Mouse (Mus musculus) frontal cortex, adult 2 months (tissue): ENCODE measurements around the gene Cited4. TPM values are rescaled to one million over a fixed set of nuclear protein-coding genes. Genes with fewer than 3 reads are reported as not detected.

ENCODE experiments used
- DNase-seq, 2 experiments: peaks; one replicate each; pipeline ENCODE4 v3.0.0; 2022; ENCODE audit warnings: low spot score in 1 of 2; ENCODE audit errors: extremely low spot score in 1 of 2
- polyA plus RNA-seq: library from polyadenylated mRNA; depleted of rRNA; stranded (reverse); fragments of >200 nt; gene quantifications from 2 replicates; pipeline ENCODE4 v1.2.3, GENCODE M21; 2012; rRNA removed

The Cited4 gene
- 9.2 and 14.8 TPM in 2 replicates for polyA plus RNA-seq

GRCm38 (mm10) chr4:120666358-120667024 is at the start of gene Cited4:
Cited4 (plus strand) TSS chr4:120666572.
- DNase-seq, result peak; percentile 76 to 88

DNA sequence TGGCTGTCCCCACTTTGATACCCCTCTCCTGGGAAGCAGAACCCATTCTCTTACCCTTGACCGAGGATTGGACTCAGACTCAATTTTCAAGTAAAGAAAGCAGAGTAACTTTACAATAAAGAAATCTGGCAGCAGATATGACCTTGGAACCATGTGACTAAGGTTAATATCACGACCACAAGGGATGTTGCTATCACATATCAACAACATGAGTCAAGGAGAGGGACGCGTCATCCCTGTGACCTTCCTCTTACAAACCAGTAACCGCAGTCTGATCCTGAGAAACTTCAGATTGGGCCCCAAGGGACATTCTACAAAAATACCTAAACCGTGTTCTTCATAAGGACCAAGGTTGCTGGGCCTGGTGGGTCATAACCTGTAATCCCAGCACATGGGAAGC is 38.6 kb upstream of the Cited4 start:
- DNase-seq, result no peak

GRCm38 (mm10) chr4:120630218-120630931 is 36.0 kb upstream of the Cited4 start:
- DNase-seq, result no peak

DNA sequence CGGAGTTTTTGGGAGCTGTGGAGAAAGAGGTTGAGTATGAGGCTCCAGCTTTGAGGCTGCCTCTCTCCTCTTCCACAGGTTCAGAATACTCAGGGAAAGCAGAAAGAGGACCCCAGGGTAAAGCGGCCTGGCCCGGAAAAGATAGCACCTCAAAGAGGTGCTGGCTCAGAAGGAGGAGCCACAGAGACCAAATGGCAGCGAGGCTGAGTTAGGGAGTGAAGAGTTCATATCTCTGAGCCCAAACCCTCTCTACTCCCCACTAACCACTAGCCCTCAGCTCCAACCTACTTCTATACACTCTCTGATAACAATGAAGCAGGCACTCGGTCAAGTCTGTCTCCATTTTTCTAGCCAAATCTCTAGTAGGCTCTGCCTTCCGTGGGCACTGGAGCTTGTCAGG is 34.5 kb upstream of the Cited4 start:
- no peak for DNase-seq

DNA sequence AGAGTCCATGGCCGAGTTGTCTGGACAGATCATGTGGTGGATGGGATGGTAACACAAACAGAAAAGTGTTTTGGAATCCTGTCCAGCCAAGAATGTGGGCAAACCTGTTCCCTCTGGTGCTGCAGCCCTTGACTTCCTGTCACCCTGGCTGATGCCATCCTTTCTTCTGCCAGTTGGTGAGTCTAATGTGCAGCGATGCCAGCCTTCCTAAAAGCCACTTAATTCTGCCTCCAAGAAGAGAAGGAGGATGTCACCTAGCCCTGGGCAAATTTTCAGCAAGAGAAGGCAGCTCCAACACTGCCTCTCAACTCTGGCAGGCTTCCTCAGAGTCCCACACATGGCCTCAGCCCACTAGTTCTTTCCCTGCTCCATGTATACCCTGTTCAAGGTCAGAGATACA is 31.0 kb upstream of the Cited4 start:
- DNase-seq, result no peak

DNA sequence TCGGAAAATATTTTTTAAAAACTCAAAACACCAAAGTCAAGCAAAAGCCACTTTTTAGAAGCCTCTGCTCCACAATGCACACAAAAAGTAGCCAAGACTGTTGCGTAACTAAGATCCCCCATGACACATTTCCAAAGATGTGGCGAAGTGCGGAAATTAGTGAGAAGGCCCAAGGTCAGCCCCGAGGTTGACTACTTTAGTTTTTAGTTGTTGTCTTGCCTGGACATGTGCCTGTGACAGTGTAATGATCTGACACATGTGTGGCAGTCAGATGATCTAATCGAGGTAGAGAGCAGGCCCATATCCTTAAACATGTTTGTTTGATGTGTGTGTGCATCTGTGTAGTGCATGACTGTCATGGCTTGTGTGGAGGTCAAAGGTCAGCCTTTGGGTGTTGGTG is 24.4 kb upstream of the Cited4 start:
- DNase-seq, result no peak

DNA sequence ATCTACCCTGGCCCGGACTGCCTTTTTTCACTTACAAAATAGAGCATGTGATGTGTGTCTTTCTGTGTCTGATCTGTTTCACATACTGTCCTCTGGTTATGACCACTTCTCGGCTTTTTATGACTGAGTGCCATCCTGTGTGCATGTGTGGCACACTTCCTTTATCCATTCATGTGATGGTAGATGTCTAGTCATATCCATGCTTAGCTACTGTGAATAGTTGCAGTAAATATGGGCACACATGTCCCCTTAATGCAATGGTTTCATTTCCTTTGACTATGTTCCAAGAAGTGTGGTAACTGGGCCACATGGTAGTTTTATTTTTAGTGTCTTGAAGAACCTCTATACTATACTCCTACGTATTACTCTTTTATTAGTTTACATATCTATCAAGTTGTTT is 22.5 kb upstream of the Cited4 start:
- no peak for DNase-seq

- peak in 1 of 2 experiments; percentile 52 for DNase-seq
Measured at GRCm38 (mm10) chr4:120649369-120650207, 16.8 kb upstream of the Cited4 start.

DNA sequence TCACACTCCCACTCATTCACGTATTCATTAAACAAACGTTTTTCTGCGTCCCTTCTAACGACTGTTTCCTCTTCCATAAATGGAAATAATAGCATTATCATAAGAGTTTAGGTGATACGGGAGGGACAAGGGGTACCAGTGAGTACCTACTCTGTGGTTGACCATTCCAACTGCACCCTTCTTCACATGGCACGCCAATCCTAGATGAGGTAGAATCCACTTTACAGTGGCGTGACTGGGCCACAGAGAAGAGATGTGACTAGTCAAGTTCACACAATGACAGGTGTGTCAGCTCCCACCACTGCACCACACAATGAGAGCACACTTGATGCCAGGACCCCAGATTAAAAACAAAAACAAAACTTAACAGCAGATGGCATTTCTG is 16.2 kb upstream of the Cited4 start:
- no peak for DNase-seq

GRCm38 (mm10) chr4:120655898-120656297 is 10.5 kb upstream of the Cited4 start:
- no peak for DNase-seq

GRCm38 (mm10) chr4:120660485-120660884 is 5.9 kb upstream of the Cited4 start:
- peak; percentile 84 to 85 for DNase-seq

DNA sequence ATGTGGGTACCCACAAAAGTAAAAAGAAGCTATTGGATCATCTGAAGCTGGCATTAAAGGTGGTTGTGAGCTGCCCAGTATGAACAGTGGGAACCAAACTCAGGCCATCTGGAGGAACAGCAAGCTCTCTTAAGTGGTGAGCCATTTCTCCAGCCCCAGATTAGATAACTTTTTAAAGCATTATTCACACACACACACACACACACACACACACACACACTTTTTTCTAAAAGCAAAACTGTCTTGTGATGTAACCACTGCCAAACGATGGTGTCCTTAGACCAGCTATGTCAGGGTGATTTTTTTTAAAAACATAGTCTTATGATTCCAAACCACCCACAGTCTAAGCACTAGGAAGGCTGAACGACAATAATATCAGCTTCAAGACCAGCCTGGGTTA is 1.8 kb upstream of the Cited4 start:
- no peak for DNase-seq

DNA sequence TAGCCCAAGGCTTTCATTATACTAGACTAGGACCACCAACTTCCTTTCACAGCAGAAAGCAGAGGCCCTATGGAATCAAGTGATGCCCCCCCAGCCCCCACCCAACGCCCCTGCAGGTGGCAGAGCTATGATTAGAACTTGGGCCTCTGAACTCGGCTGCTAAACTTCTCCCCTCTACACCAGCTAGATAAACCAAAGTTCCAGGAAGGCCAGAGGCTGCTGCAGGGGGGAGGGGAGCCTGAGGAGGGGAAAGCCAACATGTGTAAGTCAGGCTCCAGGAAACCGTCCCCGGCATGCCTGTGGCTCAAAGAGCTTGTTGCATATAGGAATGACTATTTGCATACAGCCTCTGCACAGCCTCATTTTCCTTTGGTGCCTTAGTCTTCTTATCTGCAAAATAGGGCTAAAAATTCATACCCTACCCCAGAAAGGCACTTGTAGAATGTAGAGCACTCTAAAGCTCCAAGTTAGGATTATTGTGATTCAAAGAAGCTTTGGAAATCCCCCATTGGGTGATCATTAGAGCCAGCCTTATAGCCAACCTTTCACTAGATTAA is 1.1 kb upstream of the Cited4 start:
- DNase-seq, result no peak

- DNase-seq, result no peak
Measured at GRCm38 (mm10) chr4:120665782-120666181, 590 bp upstream of the Cited4 start.

GRCm38 (mm10) chr4:120667045-120667501 is 701 bp downstream of the Cited4 start:
- DNase-seq, result peak in 1 of 2 experiments; percentile 44

DNA sequence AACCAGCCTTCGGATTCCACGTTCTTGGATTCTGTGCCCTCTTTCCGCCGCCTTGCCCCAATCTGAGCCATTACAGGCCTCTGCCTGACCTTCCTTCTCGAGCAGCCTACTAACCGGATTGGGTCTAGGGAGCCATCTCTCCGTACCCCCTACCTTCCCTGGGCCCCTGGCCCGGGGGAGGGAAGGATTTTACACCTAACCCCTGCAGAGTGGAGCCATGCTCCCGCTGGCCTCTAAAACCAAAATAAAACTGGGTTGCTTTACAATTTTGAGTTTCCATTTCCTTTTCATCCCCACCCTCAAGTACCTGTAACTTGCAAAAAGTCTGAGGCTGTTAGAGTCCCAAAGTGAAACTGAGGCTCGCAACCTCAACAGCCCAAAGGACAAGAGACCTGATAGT is 1.2 kb downstream of the Cited4 start:
- no peak for DNase-seq

DNA sequence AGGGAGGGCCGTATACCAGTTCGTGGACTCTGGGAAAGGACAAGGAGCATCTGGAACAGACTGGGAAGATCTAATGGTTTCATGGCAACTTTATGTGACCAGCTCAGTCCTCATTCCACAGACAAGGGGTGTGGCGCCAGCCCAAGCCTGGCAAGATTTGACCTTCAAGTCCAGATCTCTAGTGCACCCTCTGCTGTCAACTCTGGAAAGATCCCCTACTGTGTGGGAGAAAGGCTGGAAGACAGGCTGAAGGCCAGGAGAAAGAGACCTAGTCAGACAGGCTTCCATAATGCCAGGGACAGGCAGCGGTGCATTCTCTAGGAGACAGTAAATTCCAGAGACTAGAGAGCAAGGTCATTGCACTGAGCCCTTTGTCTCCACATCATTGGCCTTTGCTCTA is 2.2 kb downstream of the Cited4 start:
- DNase-seq, result no peak

DNA sequence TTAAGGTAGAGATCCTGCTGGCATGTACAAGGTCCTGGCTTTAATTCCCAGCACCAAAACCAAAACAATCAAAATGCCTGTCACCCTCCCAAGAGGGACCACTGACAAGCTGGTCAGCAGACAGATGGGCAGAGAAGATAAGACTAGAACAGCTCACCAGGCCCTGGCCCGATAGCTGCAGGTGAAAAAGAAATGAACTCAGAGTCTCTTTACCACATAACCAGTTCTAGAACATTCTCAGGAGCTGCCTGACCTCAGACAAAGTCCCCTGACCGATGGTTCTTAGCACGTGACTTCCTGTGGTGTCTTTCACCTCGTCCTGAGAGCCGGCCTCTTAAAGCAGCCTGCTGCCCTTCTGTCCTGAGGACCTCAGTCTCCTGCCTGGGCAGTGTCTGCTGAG is 3.2 kb downstream of the Cited4 start:
- no peak for DNase-seq

- DNase-seq, result no peak
Measured at GRCm38 (mm10) chr4:120671046-120671445, 4.7 kb downstream of the Cited4 start.

DNA sequence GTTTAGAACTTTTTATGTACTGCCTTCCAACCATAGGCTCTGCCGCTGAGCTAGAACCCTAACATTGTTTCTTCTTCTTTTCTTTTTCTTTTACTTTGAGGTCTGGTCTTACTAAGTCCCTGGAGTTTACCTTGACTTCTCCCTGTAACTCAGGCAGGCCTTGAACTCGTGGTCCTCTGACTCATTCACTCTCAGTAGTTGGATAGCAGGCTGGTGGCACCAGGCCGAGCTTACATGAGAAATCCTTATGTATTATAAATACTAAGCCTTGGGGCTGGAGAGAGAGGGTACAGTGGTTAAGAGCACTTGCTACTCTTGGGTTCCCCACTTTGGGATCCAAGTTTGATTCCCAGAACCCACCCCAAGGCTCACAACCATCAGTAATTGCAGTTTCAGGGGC is 7.2 kb downstream of the Cited4 start:
- DNase-seq, result no peak
